Mouse (Mus musculus) liver, embryonic 15.5 days (tissue): ENCODE measurements at regions not wholly inside any gene's neighbourhood (a gene's known extent, or its start where the extent isn't known, plus 50 kb on each side); places are given as distances from the start of the nearest gene placed in this dataset.
"Not testable (repeated sequence)": the region's sequence is repeated elsewhere in the genome, so short reads cannot be mapped to it uniquely, and the experiment has no call there.

Experiments used
- ATAC-seq: fragments of 200-750 bp; cut with Nextera tagmentation; 2 replicates; pipeline ENCODE4 v1.8.0; 2017; ENCODE audit warnings: moderate number of reproducible peaks, mild to moderate bottlenecking, moderate library complexity; ENCODE audit not compliant: insufficient read depth
- H3K27ac ChIP-seq: fragments of 300-500 bp; sonication (generic); replicated peaks from 2 replicates; pipeline ENCODE4 v1.5.1; 2015; ENCODE audit warnings: mild to moderate bottlenecking, inconsistent platforms
- H3K27me3 ChIP-seq: fragments of 300-500 bp; sonication (generic); 2 replicates; pipeline ENCODE4 v1.6.1; 2015; ENCODE audit warnings: mild to moderate bottlenecking, inconsistent platforms
- H3K36me3 ChIP-seq: fragments of 300-500 bp; sonication (generic); replicated peaks from 2 replicates; pipeline ENCODE4 v1.6.1; 2015; ENCODE audit warnings: moderate library complexity, mild to moderate bottlenecking, inconsistent platforms
- H3K4me1 ChIP-seq: fragments of 300-500 bp; sonication (generic); replicated peaks from 2 replicates; pipeline ENCODE4 v1.6.1; 2015; ENCODE audit warnings: inconsistent platforms
- H3K4me2 ChIP-seq: fragments of 300-500 bp; sonication (generic); 2 replicates; pipeline ENCODE4 v1.6.1; 2015; ENCODE audit warnings: moderate library complexity, mild to moderate bottlenecking, inconsistent platforms
- H3K4me3 ChIP-seq: fragments of 300-500 bp; sonication (generic); replicated peaks from 2 replicates; pipeline ENCODE4 v1.5.1; 2015; ENCODE audit warnings: mild to moderate bottlenecking, inconsistent platforms
- H3K9ac ChIP-seq: fragments of 300-500 bp; sonication (generic); 2 replicates; pipeline ENCODE4 v1.6.1; 2015; ENCODE audit warnings: moderate library complexity, mild to moderate bottlenecking, inconsistent platforms
- H3K9me3 ChIP-seq: fragments of 300-500 bp; sonication (generic); replicated peaks from 2 replicates; pipeline ENCODE4 v1.6.1; 2016; ENCODE audit warnings: inconsistent platforms
- WGBS: fragments of 180-500 bp; shearing (Covaris S2); methylation state at CpG from one replicate; pipeline ENCODE4 v1.1.7; 2015; ENCODE audit warnings: mixed read lengths; ENCODE audit not compliant: insufficient replicate concordance; 5-methylcytosine and 5-hydroxymethylcytosine counted together

- no peak overlapping the region for H3K4me2 ChIP-seq
- H3K4me3 ChIP-seq: no peak overlapping the region
- H3K9ac ChIP-seq: no peak overlapping the region
- H3K27me3 ChIP-seq: no peaks in the 10 kb centered on the region
- H3K27ac ChIP-seq: no peak overlapping the region
- no peaks in the 10 kb centered on the region for H3K36me3 ChIP-seq
- ATAC-seq: no peak
- no peaks in the 10 kb centered on the region for H3K9me3 ChIP-seq
- H3K4me1 ChIP-seq: no peaks in the 10 kb centered on the region
Measured at GRCm38 (mm10) chr15:93131056-93131455, 143.9 kb downstream of the Gxylt1 start.

DNA sequence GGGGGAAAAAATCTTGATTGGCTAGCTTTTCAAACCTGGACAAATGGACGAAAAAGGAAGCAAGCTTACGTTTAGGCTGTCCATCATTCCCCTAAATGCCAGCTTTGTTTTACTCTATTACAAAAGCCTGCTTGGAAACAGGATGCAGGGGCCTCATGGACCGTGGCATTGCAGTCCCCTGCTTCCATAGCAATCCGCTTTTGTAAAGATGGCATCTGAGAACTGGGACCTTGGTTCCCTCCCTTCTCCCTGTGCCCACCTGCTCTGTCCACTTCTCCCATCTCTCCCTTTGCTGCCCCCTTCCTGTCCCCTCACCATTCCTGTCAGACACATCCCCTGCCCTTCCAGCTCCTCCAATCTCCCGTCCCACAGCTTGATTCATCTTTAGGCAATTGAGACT lies 149.7 kb downstream of the Gxylt1 start:
- Histone ChIP-seq H3K36me3 (no peaks in the 10 kb centered on the region), H3K27me3 (no peaks in the 10 kb centered on the region), H3K9ac (no peak overlapping the region), H3K27ac (no peak overlapping the region), H3K4me1 (no peaks in the 10 kb centered on the region), H3K4me2 (no peak overlapping the region), H3K9me3 (no peaks in the 10 kb centered on the region), H3K4me3 (no peak overlapping the region)
- 55% methylated on average over 5 of the region's 5 CpGs for WGBS
- no peak for ATAC-seq

DNA sequence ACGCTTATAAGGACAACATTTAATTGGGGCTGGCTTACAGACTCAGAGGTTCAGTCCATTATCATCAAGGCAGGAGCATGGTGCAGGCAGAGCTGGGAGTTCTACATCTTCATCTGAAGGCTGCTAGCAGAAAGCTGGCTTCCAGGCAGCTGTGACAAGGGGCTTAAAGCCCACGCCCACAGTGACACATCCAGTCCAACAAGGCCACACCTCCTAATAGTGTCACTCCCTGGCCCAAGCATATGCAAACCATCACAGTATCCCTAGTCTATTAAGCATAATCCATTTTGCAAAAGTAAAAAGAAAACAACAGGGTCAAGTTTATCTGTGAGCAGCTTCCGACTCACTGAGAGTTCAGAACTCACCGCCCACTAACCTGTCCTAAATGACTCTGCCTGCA lies 153.8 kb downstream of the Gxylt1 start:
- WGBS: 62% methylated on average over 4 of the region's 4 CpGs
- H3K27ac ChIP-seq: no peak overlapping the region
- ATAC-seq: no peak
- no peaks in the 10 kb centered on the region for H3K36me3 ChIP-seq
- H3K4me1 ChIP-seq: no peaks in the 10 kb centered on the region
- H3K9me3 ChIP-seq: no peaks in the 10 kb centered on the region
- H3K4me2 ChIP-seq: no peak overlapping the region
- H3K4me3 ChIP-seq: no peak overlapping the region
- H3K9ac ChIP-seq: no peak overlapping the region
- H3K27me3 ChIP-seq: no peaks in the 10 kb centered on the region

DNA sequence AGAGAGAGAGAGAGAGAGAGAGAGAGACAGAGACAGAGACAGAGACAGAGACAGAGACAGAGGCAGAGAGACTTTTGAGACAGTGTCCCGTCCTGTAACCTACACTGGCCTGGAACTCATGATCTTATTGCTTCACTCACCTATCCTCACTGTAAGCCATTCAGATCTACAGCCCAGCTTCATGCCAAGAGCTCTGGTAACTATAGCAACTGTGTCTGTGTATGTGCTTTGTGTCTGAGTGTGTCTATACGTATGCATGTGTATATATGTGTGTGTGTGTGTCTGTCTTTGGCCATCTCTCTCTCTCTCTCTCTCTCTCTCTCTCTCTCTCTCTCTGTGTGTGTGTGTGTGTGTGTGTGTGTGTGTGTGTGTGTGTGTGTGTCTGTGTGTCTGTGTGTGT lies 157.2 kb downstream of the Gxylt1 start:
- ATAC-seq, H3K9ac ChIP-seq, H3K4me3 ChIP-seq, H3K27me3 ChIP-seq, H3K9me3 ChIP-seq, H3K4me2 ChIP-seq, H3K4me1 ChIP-seq, H3K27ac ChIP-seq, H3K36me3 ChIP-seq: not testable (repeated sequence)
- WGBS: 52% methylated on average over 2 of the region's 2 CpGs

DNA sequence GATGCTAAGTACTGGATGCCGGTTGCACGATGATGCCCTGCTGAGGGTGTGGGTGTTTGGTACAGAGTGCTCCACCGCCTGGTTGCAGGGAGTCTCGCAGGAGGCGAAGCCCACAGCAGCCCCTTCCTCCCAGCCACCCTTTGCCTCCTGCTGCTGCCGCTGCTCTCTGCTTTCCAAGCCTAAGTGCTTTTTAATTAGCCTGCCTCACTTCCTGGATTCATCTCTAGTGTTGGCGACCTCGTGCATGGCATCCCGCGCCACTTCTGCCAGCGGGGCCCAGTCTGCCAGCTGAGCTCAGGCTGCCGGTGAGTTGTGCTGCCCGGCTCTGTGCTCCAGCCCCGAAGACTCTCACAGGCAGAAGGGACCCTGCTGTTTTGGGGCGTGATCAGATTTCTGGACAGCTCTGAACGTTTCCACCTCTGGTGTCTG lies 159.3 kb downstream of the Gxylt1 start:
- Histone ChIP-seq H3K27ac (no peak overlapping the region), H3K4me3 (no peak overlapping the region), H3K27me3 (no peaks in the 10 kb centered on the region), H3K9me3 (no peaks in the 10 kb centered on the region), H3K4me1 (no peaks in the 10 kb centered on the region), H3K36me3 (no peaks in the 10 kb centered on the region), H3K9ac (no peak overlapping the region), H3K4me2 (no peak overlapping the region)
- 15% methylated on average over 16 of the region's 16 CpGs for WGBS
- no peak for ATAC-seq

- Histone ChIP-seq H3K27me3 (no peaks in the 10 kb centered on the region), H3K9me3 (no peaks in the 10 kb centered on the region), H3K36me3 (no peaks in the 10 kb centered on the region), H3K4me1 (no peaks in the 10 kb centered on the region), H3K9ac (no peak overlapping the region), H3K27ac (no peak overlapping the region), H3K4me2 (no peak overlapping the region), H3K4me3 (no peak overlapping the region)
- no peak for ATAC-seq
- WGBS: 86% methylated on average over 4 of the region's 4 CpGs
Measured at GRCm38 (mm10) chr15:93104936-93105335, 170.0 kb downstream of the Gxylt1 start.

- 80% methylated on average over 5 of the region's 5 CpGs for WGBS
- H3K27ac ChIP-seq: no peak overlapping the region
- no peaks in the 10 kb centered on the region for H3K27me3 ChIP-seq
- H3K4me1 ChIP-seq: no peaks in the 10 kb centered on the region
- no peaks in the 10 kb centered on the region for H3K9me3 ChIP-seq
- no peak for ATAC-seq
- H3K4me2 ChIP-seq: no peak overlapping the region
- no peak overlapping the region for H3K4me3 ChIP-seq
- H3K9ac ChIP-seq: no peak overlapping the region
- H3K36me3 ChIP-seq: no peaks in the 10 kb centered on the region
Measured at GRCm38 (mm10) chr15:93103426-93103825, 171.6 kb downstream of the Gxylt1 start.

GRCm38 (mm10) chr15:93101881-93102280 lies 173.1 kb downstream of the Gxylt1 start:
- Histone ChIP-seq H3K27me3 (no peaks in the 10 kb centered on the region), H3K9ac (no peak overlapping the region), H3K27ac (no peak overlapping the region), H3K4me3 (no peak overlapping the region), H3K4me2 (no peak overlapping the region), H3K4me1 (no peaks in the 10 kb centered on the region), H3K9me3 (no peaks in the 10 kb centered on the region), H3K36me3 (no peaks in the 10 kb centered on the region)
- 70% methylated on average over 10 of the region's 10 CpGs for WGBS
- no peak for ATAC-seq

GRCm38 (mm10) chr15:93100837-93101236 lies 174.1 kb downstream of the Gxylt1 start:
- no peak overlapping the region for H3K4me2 ChIP-seq
- H3K27ac ChIP-seq: no peak overlapping the region
- no peaks in the 10 kb centered on the region for H3K36me3 ChIP-seq
- H3K4me3 ChIP-seq: no peak overlapping the region
- H3K9ac ChIP-seq: no peak overlapping the region
- no peaks in the 10 kb centered on the region for H3K4me1 ChIP-seq
- 71% methylated on average over 7 of the region's 7 CpGs for WGBS
- no peak for ATAC-seq
- H3K9me3 ChIP-seq: no peaks in the 10 kb centered on the region
- no peaks in the 10 kb centered on the region for H3K27me3 ChIP-seq

GRCm38 (mm10) chr15:93099840-93100239 lies 175.1 kb downstream of the Gxylt1 start:
- H3K36me3 ChIP-seq: no peaks in the 10 kb centered on the region
- H3K9ac ChIP-seq: no peak overlapping the region
- WGBS: 54% methylated on average over 3 of the region's 3 CpGs

GRCm38 (mm10) chr15:93096335-93096734 lies 178.6 kb downstream of the Gxylt1 start:
- Histone ChIP-seq H3K36me3 (no peaks in the 10 kb centered on the region), H3K9ac (no peak overlapping the region), H3K27ac (no peak overlapping the region), H3K4me1 (peaks cover 15% of the 10 kb centered on the region; the same call in 1 of the 2 replicates), H3K27me3 (no peaks in the 10 kb centered on the region), H3K4me3 (no peak overlapping the region), H3K4me2 (no peak overlapping the region), H3K9me3 (no peaks in the 10 kb centered on the region)
- 46% methylated on average over 5 of the region's 5 CpGs for WGBS
- ATAC-seq: no peak

More at GRCm38 (mm10) chr15:93099840-93100239, 175.1 kb downstream of the Gxylt1 start:
- Histone ChIP-seq H3K4me3 (no peak overlapping the region), H3K27ac (no peak overlapping the region), H3K4me1 (0 out of 2 replicates have a peak, but pooled peaks cover under 1% of the 10 kb centered on the region), H3K27me3 (no peaks in the 10 kb centered on the region), H3K4me2 (no peak overlapping the region), H3K9me3 (no peaks in the 10 kb centered on the region)
- no peak for ATAC-seq

- peaks cover 15% of the 10 kb centered on the region; the same call in 1 of the 2 replicates for H3K4me1 ChIP-seq
- no peak for ATAC-seq
- 68% methylated on average over 6 of the region's 6 CpGs for WGBS
- no peak overlapping the region for H3K9ac ChIP-seq
- H3K36me3 ChIP-seq: no peaks in the 10 kb centered on the region
- H3K27me3 ChIP-seq: no peaks in the 10 kb centered on the region
- no peaks in the 10 kb centered on the region for H3K9me3 ChIP-seq
- no peak overlapping the region for H3K27ac ChIP-seq
- H3K4me2 ChIP-seq: no peak overlapping the region
- no peak overlapping the region for H3K4me3 ChIP-seq
Measured at GRCm38 (mm10) chr15:93095224-93095623, 179.8 kb downstream of the Gxylt1 start.
